Mouse (Mus musculus): Measurements from ENCODE around the gene Cyp2c23. TPM values are rescaled to one million over a fixed set of nuclear protein-coding genes. Genes with fewer than 3 reads are reported as not detected.

Gene Cyp2c23
- not detected for total RNA-seq (2021)

GRCm38 (mm10) chr19:44028972-44029371 is at the start of gene Cyp2c23:
TSS of gene Cyp2c23 (minus strand) at chr19:44029208.
- intact Hi-C loops (cut with DNase I), result no loop called here
- DNase-seq, result no peak

DNA sequence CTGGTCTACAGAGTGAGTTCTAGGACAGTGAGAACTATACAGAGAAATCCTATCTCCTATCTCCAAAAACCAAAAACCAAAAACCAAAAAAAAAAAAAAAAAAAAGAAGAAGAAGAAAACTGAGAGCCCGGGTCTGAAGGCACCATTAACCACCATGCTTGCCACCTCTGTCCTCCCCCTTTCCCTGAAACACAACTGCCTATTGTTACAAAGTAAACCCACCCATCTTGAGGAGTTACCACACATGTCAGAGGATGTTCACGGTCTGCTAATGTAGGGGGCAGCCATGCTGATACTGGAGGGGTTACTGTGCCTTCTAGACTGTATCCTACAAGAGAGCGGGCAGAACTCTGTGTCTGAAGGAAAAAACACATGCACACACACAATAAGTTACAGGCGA is 48.0 kb upstream of the Cyp2c23 start:
- intact Hi-C loops (cut with DNase I), result no loop called here

GRCm38 (mm10) chr19:44076457-44076856 is 47.4 kb upstream of the Cyp2c23 start:
- intact Hi-C loops (cut with DNase I), result no loop called here

More for the DNA sequence above, 48.0 kb upstream of the Cyp2c23 start:
- DNase-seq, result no peak

GRCm38 (mm10) chr19:44074986-44075385 is 46.0 kb upstream of the Cyp2c23 start:
- no peak for DNase-seq
- intact Hi-C loops (cut with DNase I), result no loop called here

More at GRCm38 (mm10) chr19:44076457-44076856, 47.4 kb upstream of the Cyp2c23 start:
- DNase-seq, result no peak

GRCm38 (mm10) chr19:44071166-44071565 is 42.2 kb upstream of the Cyp2c23 start:
- intact Hi-C loops (cut with DNase I), result no loop called here
- no peak for DNase-seq

GRCm38 (mm10) chr19:44069914-44070232 is 40.9 kb upstream of the Cyp2c23 start:
- DNase-seq, result no peak
- intact Hi-C loops (cut with DNase I), result no loop called here

DNA sequence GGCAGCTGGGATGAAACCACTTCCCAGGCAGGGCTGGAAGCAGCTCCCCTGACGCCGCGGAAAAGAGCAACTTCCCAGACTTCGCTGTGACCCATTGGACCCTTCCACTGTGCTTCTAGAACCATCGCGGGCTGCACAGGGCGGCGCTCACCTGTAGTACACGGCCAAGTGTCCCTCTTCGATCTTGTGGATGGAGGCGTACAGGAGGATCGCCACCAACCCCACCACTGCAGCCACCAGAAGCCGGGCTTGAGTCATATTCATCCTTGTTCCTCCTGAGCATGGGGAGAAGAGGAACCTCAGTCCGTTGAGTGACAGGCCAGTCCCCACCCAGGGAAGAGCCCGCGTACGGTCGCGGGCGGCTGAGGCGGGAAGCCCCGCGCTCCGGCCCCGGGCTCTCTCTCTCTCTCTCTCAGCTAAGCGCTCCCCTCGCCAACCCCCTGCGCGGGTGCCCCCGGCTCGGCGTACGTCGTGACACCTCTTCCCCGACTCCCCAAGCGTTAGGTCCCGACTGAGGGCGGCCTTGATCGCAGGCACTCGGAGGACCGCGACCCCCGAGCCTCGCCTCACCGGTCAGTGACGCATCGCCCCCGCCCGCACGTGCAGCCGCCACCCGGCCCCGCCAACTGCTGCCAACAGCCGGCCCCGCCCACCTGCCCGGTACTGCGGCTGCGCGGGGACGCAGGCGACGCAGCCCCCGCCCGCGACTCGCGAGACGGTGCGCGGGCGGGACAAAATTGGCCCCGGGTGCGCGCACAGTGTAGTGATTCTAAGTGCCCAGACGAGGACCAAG is 40.3 kb upstream of the Cyp2c23 start, which contains the start of gene Erlin1:
TSS of gene Erlin1 (minus strand) at position 665 of the 793 bp plus-strand sequence.
- intact Hi-C loops (cut with DNase I), result no loop called here
- peak; percentile 95 for DNase-seq

- intact Hi-C loops (cut with DNase I), result no loop called here
- no peak for DNase-seq
Measured at GRCm38 (mm10) chr19:44068232-44068631, 39.2 kb upstream of the Cyp2c23 start.

DNA sequence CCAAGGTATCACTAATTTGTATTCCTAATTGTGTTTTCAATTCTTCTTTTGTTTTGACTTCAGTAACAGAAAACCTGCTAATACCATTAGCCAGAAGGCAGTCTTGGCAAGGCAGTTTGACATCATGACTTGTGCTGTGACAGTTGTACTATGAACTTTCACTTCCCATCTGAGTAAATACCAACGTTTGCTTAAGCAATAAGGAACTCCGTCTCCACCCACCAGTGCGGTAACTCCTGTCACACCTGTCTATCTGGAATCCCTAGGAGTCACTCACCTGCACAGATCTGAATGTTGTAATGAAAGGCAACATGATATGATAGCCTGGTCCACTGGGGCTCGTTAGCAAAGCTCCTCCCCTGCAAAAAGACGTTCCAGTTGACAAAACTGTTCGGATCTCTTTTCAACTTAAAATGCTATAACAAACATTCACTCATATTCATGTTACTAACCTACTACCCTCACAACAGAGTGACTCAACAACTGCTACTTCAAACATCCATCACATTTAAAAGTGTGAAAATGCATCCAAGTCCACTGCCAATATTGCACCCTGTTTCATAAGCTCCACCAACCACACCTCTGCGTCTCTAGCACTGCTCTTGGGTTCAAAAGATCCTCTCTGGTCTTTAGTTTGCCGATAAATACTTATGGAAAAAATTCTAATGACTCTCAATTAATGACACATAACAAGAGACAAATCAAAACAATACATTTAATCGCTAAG is 38.5 kb upstream of the Cyp2c23 start:
- no peak for DNase-seq
- intact Hi-C loops (cut with DNase I), result no loop called here

DNA sequence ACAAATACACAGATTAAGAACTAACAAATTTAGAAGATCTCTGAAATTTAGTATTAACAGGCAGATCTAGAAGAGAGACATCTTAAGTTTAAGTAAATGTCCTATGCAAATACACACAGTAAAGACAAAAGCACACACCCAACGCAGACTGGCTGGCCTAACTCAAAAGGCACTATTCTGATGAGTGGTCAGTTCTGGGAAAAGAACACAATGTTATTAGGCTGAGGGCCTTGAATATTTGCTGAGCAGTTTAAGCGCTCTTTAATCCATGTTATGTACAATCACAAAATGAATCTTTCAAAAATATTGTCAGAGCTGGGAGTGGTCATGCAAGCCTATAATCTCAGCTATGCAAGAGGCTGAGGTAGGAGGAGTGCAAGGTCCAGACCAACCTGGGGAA is 35.7 kb upstream of the Cyp2c23 start:
- no peak for DNase-seq
- intact Hi-C loops (cut with DNase I), result no loop called here

- no peak for DNase-seq
- intact Hi-C loops (cut with DNase I), result no loop called here
Measured at GRCm38 (mm10) chr19:44063773-44064172, 34.8 kb upstream of the Cyp2c23 start.

GRCm38 (mm10) chr19:44060226-44060625 is 31.2 kb upstream of the Cyp2c23 start:
- intact Hi-C loops (cut with DNase I), result no loop called here
- no peak for DNase-seq

DNA sequence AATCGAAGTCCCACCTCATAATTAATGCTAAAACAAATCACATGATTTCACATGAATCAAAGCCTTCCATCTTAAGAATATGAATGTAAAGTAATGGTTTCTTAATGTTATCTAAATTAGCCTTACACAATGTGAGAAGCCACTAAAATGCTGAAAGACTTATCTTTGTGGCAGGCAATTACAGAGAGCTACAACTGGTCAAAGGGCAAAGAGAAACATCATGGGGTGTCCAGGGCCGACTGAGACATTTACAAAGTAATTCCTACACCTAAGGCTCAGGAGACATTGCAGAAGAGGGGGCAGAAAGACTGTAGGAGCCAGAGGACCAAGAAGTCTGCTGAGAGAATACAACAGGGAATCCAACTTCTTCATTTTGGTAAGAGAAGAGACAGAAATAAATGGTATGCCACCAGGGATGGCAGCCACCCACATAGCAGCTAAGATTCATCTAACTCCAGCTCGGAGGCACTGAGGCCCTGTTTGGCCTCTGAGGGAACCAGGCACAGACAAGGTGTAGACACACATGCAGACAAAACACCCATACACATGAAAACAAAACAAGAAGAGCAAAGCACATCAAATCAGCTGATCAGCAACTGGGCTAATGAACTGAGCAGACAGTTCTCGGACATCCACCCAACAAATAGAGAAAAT is 26.3 kb upstream of the Cyp2c23 start:
- intact Hi-C loops (cut with DNase I), result loop anchor here (10.0 kb wide), 1 partner anchor 220 kb away; no protein-coding TSS in a partner anchor
- DNase-seq, result no peak

GRCm38 (mm10) chr19:44050388-44050787 is 21.4 kb upstream of the Cyp2c23 start:
- intact Hi-C loops (cut with DNase I), result loop anchor here (10.0 kb wide), 1 partner anchor 216 kb away; no protein-coding TSS in a partner anchor
- DNase-seq, result no peak

GRCm38 (mm10) chr19:44049282-44049681 is 20.3 kb upstream of the Cyp2c23 start:
- intact Hi-C loops (cut with DNase I), result no loop called here
- DNase-seq, result no peak

GRCm38 (mm10) chr19:44045847-44046246 is 16.8 kb upstream of the Cyp2c23 start:
- intact Hi-C loops (cut with DNase I), result no loop called here
- DNase-seq, result no peak

GRCm38 (mm10) chr19:44042121-44042520 is 13.1 kb upstream of the Cyp2c23 start:
- no peak for DNase-seq
- intact Hi-C loops (cut with DNase I), result no loop called here

GRCm38 (mm10) chr19:44033396-44033795 is 4.4 kb upstream of the Cyp2c23 start:
- DNase-seq, result no peak
- intact Hi-C loops (cut with DNase I), result no loop called here

DNA sequence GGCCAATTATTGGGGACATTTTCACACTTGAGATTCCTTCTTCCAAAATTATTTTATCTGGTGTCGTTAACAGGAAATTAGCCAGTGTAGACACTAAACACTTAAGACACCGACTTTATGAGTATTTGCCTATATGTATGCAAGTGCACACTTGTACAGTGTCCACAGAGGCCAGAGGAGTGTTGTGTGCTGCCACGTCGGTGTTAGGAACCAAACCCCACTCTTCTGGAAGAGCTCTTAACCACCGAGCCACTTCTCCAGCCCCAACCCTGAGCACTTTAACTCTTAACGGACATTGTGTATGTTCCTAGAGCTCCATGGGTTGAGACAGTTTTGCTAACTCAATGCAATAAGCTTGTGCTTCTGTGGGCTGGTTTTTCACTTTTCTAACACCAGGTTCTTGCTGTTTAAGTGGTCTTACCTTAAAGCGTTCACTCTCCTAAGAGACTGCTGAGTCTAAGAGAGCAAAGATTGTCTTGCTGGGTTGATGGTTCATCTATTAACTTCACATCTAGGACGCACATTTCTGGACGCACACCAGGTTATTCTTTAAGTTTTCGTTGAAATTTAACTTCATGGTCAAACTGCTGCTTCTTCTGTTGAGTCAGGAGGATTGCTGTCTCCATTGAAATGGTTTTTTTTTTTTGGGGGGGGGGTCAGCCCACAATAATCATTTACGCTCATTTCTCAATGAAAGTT is 3.2 kb upstream of the Cyp2c23 start:
- intact Hi-C loops (cut with DNase I), result no loop called here
- no peak for DNase-seq

DNA sequence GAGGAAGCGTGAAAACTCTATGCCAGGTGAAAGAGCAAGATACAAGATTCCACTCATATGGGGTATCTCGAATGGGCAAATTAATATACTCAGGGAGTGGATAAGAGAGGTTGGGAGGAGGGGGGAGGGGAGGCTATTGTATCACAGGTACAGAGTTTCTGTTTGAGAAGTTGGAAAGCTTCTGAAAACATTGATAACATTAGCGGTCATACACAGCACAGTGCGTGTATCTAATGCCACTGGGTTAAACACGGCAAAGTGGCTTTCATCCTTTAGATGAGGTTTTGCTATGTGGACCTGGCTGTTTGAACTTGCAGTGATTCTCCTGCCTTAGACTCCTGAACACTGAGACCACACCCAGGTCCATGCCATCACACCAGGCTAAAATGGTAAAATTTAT is 1.0 kb upstream of the Cyp2c23 start:
- intact Hi-C loops (cut with DNase I), result no loop called here
- no peak for DNase-seq
